Mouse (Mus musculus) heart, postnatal 14 days (tissue): ENCODE results near the gene Thrap3. TPM values are rescaled to one million over a fixed set of nuclear protein-coding genes. Genes with fewer than 3 reads are reported as not detected.

Experiments
- DNase-seq, 2 experiments: peaks; one replicate each; pipeline ENCODE4 v3.0.0; 2021 to 2022
- intact Hi-C: fragments of 180-260 bp; cut with DNase I; formaldehyde crosslinking; loops from one replicate; pipeline ENCODE4 v1.15.1; 2025
- total RNA-seq, 2 experiments: library from RNA; stranded (reverse); gene quantifications; 2 replicates each; pipeline ENCODE4 v1.2.3; 2021

Thrap3 gene
- total RNA-seq, 2 experiments from 2014 or later = 130 to 144 TPM

DNA sequence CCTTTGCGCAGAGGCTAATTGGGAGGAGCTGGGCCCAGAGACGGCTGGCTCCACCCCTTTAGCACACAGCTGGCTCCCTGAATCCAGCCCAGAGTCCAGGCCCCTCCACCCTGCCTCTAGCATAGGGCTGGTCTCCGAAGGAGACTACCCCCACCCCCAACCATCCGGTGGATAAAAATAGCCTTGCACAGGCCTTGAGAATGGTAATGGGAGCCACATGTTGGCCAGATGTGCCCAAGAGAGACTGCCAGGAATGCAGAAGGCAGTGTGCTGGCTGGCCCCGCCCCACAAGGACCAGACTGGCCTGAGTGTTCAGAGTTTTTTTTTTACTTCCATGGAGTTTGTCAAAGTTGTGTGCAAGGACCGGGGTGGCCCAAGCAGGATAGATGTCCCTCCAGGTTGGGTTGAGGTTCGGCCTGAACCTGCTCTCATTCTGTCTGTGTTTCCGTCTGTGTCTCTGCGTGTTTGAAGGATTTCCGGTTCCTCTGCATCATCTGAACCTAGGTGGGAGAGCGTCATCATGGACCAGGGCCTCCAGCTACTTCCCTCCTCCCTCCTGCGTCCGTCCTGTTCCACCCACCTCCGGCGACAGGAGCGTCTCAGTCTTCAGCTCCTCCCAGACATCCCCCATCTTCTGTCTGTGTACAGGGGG, 52.1 kb downstream of the Thrap3 start:
- intact Hi-C loops = no loop called here
- DNase-seq = peak; percentile 80 to 84

DNA sequence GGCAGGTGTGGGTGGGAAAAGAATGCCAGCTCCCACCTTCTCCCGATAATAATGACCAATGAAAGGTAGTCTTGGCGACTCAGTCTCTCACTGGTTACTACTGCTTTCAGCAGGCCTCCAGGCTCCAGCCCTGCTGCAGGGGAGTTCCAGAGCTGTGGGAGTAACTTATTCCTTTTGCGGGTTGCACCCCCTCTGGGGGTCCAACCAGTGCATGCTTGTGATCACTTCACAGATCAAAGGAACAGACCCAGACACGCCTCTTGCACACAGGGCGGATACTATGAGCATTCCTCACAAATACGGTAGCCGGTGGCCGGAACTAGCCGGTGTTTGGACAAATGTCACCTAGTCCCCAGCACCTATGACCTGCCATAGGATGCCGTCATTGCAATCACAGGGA, 52.8 kb downstream of the Thrap3 start:
- intact Hi-C loops = loop anchor here (5.0 kb wide), 1 partner anchor 62 kb away; no protein-coding TSS in a partner anchor
- DNase-seq = no peak

GRCm38 (mm10) chr4:126149041-126149676, 53.4 kb downstream of the Thrap3 start:
- intact Hi-C loops = loop anchor here (5.0 kb wide), 1 partner anchor 62 kb away; no protein-coding TSS in a partner anchor
- DNase-seq = peak in 1 of 2 experiments; percentile 53

DNA sequence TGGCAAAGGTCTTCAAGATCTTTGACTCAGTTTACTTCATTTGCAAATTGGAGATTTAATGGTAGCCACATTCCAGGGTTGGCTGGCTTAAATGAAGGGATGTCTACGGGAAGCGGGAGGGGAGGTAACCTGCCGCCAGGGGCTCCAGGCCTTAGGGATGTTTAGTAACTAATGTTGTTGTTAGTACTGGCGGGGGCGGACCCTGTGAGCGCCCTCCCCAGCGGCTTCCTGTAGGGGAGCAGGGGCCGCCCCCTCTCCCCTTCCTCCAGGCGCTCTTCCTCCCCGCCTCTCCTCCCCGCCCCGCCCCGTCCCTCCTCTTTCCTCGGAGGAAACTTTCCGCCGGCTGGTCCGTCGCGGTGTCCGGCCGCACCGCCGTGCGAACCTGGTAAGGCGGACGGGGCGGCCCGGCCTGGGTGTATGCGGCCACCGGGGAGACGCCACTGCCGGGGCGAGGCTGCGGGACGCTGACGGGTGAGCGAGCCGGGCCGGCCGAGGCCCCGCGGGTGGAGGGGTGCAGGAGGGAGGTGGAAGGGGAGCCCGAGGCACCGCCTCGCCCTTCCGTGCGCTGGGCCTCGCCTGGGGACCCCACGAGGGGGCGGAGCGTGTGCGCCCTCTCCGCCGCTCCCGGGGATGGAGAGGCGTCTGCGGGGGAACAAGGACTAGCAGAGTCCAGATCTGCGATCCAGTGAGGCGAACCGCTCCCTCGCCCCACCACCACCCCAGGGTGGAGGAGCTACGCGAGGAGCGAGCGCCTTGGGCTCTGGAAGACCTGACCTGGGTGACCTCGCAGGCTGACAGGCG, 54.2 kb downstream of the Thrap3 start:
- DNase-seq = peak; percentile 75 to 81
- intact Hi-C loops = loop anchor here (5.0 kb wide), 1 partner anchor 61 kb away; no protein-coding TSS in a partner anchor

DNA sequence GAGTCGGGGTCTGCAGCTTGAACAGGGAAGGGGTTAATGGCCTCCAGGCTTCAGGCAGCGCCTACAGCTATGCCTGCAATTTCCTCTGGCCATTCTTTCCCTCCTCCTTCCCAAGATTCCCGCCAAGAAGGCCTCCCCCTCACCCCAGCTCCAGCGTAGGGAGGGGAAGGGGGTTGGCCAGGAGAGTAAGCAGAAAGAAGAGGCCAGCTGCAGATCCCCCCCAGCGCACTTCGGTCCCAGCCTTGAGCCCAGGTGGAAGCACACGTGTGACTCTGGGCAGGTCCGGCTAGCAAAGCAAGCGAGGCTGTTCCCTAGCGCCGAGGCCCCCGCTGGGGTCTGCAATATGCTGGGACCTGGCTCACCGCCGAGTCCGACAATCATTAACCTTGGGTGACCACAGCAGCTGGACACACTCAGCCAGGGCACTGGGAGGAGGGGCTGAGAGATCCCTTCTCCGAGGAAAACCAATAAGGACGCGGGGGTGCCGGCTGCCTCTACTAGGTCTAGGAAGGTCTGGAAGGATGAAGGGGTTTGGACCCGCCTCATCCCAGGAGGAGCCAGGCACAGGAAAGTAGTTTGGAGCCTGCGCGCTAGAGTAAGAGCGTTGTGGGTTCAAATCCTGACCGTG, 54.9 kb downstream of the Thrap3 start, which contains the start of gene Eva1b:
Gene Eva1b (plus strand): TSS at position 212 of the 628 bp plus-strand sequence.
- DNase-seq = peak; percentile 73 to 76
- intact Hi-C loops = loop anchor here (5.0 kb wide), 1 partner anchor 60 kb away; no protein-coding TSS in a partner anchor

GRCm38 (mm10) chr4:126146974-126147532, 55.5 kb downstream of the Thrap3 start:
- intact Hi-C loops = loop anchor here (5.0 kb wide), 1 partner anchor 60 kb away; no protein-coding TSS in a partner anchor
- no peak for DNase-seq

DNA sequence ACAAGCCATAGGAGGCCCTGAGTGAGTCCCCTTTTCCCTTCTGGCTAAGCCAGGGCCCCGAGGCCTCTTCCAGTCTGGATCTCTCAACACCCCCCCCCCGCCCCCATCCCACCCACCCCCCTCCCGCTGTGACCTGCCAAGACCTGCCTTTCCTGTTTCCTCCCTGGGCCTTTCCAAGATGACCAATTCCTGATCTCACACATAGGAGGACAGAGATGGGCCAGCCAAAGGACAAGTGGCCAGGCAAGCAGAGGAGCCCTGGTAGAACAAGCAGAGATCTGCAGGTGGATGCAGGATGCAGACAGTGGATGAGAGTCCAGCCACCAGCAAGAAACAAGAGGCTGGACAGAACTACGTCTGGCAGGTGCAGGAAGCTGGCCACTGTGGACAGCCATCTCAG, 57.2 kb downstream of the Thrap3 start:
- DNase-seq = peak in 1 of 2 experiments; percentile 36
- intact Hi-C loops = loop anchor here (5.0 kb wide), 1 partner anchor 58 kb away; no protein-coding TSS in a partner anchor

DNA sequence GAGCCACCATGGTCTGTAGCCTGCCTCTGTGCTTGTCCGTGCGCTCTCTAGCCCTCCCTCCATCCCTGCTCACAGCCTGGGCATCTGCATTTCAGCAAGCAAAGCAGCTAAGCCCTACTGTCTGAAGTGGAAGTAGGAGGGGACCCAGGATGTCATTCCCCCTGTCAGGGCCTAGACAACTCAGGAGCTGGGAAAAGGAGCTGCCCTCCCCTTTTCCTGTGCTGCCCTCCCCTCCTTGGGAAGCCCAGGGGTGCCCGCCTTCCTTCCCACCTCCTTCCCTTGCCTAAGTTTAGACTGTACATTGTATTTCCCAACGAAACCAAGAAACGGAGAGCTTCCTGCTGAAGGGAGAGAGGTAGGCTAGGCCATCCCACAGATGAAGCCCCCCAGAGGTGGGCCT, 61.5 kb downstream of the Thrap3 start:
- intact Hi-C loops = no loop called here
- no peak for DNase-seq

GRCm38 (mm10) chr4:126137773-126138172, 64.8 kb downstream of the Thrap3 start:
- no peak for DNase-seq
- intact Hi-C loops = no loop called here

DNA sequence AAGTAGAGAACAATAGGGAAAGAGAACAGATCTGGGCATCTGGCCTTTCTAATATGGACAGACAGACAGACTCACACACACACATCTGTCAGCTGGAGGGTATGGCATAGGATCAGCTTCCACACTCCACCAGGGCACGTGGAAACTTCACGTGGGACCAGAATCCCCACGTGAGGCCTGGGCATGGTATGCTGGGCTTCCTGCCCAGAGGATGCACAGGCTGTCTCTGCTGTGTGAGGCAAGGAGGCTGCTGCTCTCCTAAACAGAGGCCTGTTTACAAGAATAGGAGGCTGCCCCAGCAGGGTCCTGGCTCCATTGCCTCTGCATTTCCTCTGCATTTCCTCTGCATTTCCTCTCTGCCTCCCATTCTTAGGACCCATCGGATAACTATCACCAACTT, 67.9 kb downstream of the Thrap3 start:
- intact Hi-C loops = no loop called here
- no peak for DNase-seq

DNA sequence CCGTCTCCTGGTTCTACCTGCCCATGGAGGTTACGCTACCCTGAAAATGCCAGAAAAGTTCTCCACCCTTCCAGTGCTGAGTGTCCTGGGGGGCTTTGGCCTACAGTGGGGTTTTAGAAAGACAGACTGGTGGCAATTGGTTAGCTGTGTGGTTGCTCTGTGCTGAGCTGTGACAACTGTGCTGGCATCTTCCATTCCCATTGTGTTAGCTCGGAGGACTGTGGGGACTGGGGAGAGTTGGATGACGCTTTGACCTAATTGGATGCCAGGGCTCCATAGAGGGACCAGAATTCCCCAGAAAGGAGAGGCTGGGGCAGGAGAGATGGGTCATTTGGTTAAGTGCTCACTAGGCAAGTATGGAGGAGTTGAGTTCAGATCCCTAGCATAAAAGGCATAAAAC, 68.3 kb downstream of the Thrap3 start:
- DNase-seq = no peak

DNA sequence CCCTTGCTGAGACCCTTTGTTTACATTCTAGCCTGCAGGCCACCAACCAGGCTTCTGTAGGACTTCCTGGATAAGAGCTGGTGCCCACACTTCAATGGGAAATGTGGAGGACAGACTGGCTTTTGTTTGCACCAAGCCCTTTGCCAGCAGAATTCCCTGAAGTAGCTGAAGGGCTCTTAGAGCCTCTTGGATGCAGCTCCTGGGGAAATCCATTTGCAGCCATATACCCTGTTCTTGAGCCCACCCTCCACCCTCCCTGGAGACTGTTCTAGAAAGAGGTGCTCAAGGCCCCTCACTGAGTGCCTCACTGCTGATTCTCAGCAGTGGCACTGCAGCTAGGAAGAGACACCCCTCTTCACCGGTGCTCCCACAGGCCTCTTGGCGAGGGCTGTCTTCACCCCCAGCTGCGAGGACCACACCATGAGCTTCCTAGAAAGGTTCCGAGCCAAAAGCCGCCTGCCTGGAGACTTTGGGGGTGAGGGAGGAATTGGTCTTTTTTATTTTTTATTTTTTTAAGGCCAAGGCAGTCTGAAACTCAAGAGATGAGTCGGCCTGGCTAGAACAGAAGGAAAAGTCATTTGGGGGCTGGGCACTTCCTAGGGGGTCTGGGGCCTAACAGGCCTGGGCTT, 69.8 kb downstream of the Thrap3 start:
- intact Hi-C loops = no loop called here
- no peak for DNase-seq

More for the DNA sequence above, 68.3 kb downstream of the Thrap3 start:
- intact Hi-C loops = no loop called here

- peak; percentile 39 to 55 for DNase-seq
Observed at GRCm38 (mm10) chr4:126131290-126132121, 71.1 kb downstream of the Thrap3 start.

DNA sequence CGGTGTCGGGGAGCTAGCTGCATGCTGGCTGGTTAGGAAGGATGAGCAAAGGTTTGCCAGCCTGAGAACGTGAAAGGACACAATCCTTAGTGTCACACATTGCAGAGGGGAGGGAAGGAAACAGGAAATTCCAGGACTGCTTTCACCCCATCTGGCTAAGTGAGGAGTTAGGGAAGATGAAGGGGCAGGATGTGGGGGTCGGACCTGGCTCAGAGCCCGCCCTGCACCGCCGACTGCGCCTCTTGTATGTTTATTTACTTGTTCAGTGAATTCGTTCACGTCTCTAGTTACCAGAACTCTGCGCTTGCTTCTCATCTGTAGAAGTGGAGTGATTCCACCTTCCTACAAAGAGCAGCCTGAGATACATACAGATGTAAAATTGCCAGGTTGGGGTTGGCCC, 72.1 kb downstream of the Thrap3 start:
- intact Hi-C loops = no loop called here
- DNase-seq = no peak

More at GRCm38 (mm10) chr4:126131290-126132121, 71.1 kb downstream of the Thrap3 start:
- intact Hi-C loops = no loop called here

- intact Hi-C loops = no loop called here
- no peak for DNase-seq
Observed at GRCm38 (mm10) chr4:126123309-126124040, 79.1 kb downstream of the Thrap3 start.

DNA sequence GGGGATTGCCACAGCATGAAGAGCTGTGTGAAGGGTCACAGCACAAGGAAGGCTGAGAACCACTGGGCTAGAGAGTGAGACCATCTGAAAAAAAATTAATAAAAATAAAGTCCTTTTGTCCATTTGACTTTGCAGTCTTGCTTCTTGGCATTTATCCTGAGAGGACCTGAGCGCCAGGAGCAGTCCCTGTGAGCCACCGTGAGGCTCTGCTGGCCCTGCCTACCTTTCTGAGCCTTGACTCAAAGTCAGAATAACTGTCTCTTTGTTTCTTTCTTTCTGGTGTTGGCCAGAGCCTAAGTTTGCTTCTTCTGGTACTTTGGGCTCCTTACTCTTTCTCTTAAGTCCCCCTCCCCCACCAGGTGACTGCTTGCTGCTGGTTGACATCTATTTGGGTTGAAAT, 82.1 kb downstream of the Thrap3 start:
- intact Hi-C loops = no loop called here
- no peak for DNase-seq

DNA sequence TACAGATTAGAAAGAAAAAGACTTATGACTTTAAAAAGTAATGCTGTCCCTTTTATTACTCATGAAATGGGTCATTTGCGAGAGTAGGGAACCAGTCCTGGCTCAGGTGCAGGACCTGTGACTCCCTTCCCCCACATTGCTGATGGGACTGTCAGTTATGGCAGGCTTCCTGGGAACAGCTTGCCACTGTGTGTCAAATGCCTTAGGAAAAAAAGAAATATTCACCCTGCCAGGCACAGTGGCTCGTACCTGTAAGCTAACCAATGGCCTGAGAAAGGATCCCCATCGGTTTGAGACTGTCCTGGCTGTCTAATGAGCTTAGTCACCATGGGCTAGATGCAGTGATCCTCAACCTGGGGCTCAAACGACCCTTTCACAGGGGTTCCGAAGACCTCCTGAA, 82.5 kb downstream of the Thrap3 start:
- intact Hi-C loops = no loop called here
- DNase-seq = no peak

DNA sequence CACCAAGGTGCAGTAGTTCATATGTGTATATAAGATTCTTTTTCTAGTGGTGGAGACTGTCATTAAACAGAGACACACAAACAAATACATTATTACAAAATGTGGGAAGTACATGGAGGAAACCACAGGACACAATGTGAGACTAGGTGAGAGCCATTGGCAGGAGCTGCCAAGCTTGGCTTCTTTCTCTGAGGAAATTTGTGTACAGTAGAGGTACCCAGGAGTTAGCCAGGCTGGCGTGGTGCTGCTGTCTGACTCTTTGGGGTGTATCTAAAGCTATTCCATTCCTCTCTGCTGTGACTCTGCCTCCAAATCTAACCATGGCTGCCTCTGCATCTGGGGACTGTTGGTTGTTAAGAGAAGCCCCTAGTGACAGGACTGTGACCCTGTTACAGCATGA, 83.5 kb downstream of the Thrap3 start:
- DNase-seq = no peak
- intact Hi-C loops = no loop called here
